Mouse (Mus musculus) kidney, embryonic 16.5 days (tissue): ENCODE measurements at regions not wholly inside any gene's neighbourhood (a gene's known extent, or its start where the extent isn't known, plus 50 kb on each side); places are given as distances from the start of the nearest gene placed in this dataset.

Experiments
- ATAC-seq: fragments of 200-750 bp; cut with Nextera tagmentation; 2 replicates; pipeline ENCODE4 v1.8.0; 2017; ENCODE audit warnings: moderate TSS enrichment; ENCODE audit not compliant: low FRiP score, low TSS enrichment
- H3K27ac ChIP-seq: fragments of 300-500 bp; sonication (generic); 2 replicates; pipeline ENCODE4 v1.5.1; 2014; ENCODE audit warnings: low read length
- H3K27me3 ChIP-seq: fragments of 300-500 bp; sonication (generic); 2 replicates; pipeline ENCODE4 v1.6.1; 2014; ENCODE audit warnings: low read length, control low read depth, mixed read lengths; ENCODE audit not compliant: insufficient read depth
- H3K36me3 ChIP-seq: fragments of 300-500 bp; sonication (generic); 2 replicates; pipeline ENCODE4 v1.6.1; 2014; ENCODE audit warnings: low read length, control low read depth, mixed read lengths; ENCODE audit not compliant: insufficient read depth
- H3K4me1 ChIP-seq: fragments of 300-500 bp; sonication (generic); 2 replicates; pipeline ENCODE4 v1.6.1; 2014; ENCODE audit warnings: low read length, control low read depth, mixed read lengths; ENCODE audit not compliant: insufficient read depth
- H3K4me2 ChIP-seq: fragments of 300-500 bp; sonication (generic); replicated peaks from 2 replicates; pipeline ENCODE4 v1.6.1; 2014; ENCODE audit warnings: low read depth, low read length
- H3K4me3 ChIP-seq: fragments of 300-500 bp; sonication (generic); 2 replicates; pipeline ENCODE4 v1.5.1; 2014; ENCODE audit warnings: mild to moderate bottlenecking, low read length
- H3K9ac ChIP-seq: fragments of 300-500 bp; sonication (generic); replicated peaks from 2 replicates; pipeline ENCODE4 v1.6.1; 2014; ENCODE audit warnings: low read length
- H3K9me3 ChIP-seq: fragments of 300-500 bp; sonication (generic); 2 replicates; pipeline ENCODE4 v1.6.1; 2016; ENCODE audit warnings: low read length, control low read depth
- WGBS: fragments of 180-500 bp; shearing (Covaris S2); extraction: QIAGEN DNeasy Blood & Tissue Kit; methylation state at CpG from one replicate; pipeline ENCODE4 v1.1.7; 2014; 5-methylcytosine and 5-hydroxymethylcytosine counted together

DNA sequence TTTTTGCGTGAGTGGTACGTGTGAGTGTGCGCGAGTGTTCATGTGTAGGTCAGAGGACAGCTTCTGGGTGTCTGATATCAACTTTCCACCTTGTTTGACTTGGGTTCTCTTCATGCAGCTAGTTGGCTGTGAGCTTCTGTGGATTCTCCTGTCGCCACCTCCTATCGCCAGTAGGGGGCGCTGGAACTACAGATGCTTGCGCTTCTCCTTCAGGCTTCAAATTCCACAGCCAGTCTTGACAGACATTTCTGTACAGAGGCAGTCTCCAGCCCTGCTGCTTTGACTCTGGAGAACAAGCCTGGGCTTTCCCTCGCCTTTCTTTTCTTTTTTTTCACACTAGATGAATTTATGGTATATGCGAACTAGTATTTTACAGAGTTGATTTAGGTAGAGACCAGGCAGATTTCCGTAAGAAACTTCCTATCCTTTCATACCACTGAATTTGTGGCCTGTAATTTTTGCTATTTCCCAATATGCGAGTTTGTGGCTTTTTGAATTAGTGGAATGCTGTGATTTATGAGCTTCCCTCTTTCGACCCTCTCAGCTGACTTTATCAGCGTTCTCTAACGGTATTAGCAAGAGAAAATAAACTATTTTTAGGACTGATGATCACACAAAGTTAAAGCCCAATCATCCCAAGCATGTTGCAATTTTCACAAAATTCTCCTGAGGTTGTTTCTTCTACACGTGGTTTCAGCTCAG, 104.5 kb upstream of the Phactr1 start:
- H3K9ac ChIP-seq: no peak overlapping the region
- no peak overlapping the region for H3K4me3 ChIP-seq
- H3K27ac ChIP-seq: 0 out of 2 replicates have a peak overlapping the region, but pooled peaks have one; percentile 34
- H3K27me3 ChIP-seq: no peaks in the 10 kb centered on the region
- H3K36me3 ChIP-seq: no peaks in the 10 kb centered on the region
- H3K4me1 ChIP-seq: no peaks in the 10 kb centered on the region
- WGBS: 19% methylated on average over 16 of the region's 16 CpGs
- peak; percentile 42; the same call in 1 of the 2 replicates for ATAC-seq
- 0 out of 2 replicates have a peak overlapping the region, but pooled peaks have one; percentile 7 for H3K4me2 ChIP-seq
- H3K9me3 ChIP-seq: no peaks in the 10 kb centered on the region

DNA sequence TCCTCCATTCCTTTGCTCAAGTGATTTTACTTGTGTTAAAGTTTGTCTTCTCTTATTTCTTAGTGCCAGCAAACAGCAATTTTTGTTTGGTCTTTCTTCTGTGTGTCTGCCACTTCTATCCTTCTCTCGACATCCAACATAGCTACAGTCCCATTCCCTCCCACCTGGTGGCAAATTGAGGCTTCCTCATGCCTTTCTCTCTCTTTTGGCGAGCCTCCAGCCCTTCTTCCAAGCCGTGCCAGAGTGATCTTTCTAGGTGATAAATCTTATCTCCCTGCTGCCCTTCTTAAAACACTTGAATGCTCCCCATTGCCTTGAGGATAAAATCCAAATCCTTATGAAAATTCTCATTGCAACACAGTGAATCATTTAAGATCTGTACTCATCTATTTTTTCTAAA, 101.0 kb upstream of the Phactr1 start:
- Histone ChIP-seq H3K4me3 (no peak overlapping the region), H3K4me1 (no peaks in the 10 kb centered on the region), H3K4me2 (no peak overlapping the region), H3K36me3 (no peaks in the 10 kb centered on the region), H3K27me3 (no peaks in the 10 kb centered on the region), H3K9ac (no peak overlapping the region), H3K9me3 (no peaks in the 10 kb centered on the region), H3K27ac (no peak overlapping the region)
- WGBS: 29% methylated on average over 3 of the region's 3 CpGs
- ATAC-seq: no peak

DNA sequence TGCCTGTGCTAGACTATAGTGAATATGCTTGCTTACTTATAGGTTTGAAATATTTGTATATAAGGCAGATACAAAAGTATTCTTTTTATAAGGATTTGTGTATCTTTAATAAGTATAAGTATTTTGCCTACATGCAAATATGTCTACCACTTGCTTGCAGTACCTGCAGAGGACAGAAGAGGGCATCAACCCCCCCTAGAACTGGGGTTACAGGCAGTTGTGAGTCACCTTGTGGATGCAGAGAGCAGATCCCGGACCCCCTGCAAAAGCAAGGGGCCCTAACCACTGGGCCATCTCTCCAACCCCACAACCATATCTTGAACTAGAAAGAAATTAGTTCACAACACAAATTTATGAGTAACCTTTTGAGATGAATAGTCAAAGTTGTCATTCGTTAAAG, 91.3 kb upstream of the Phactr1 start:
- no peaks in the 10 kb centered on the region for H3K27me3 ChIP-seq
- 81% methylated on average over 2 of the region's 2 CpGs for WGBS
- no peaks in the 10 kb centered on the region for H3K9me3 ChIP-seq
- H3K4me3 ChIP-seq: no peak overlapping the region
- no peak overlapping the region for H3K27ac ChIP-seq
- ATAC-seq: no peak
- 0 out of 2 replicates have a peak, but pooled peaks cover 4% of the 10 kb centered on the region for H3K4me1 ChIP-seq
- no peak overlapping the region for H3K4me2 ChIP-seq
- H3K36me3 ChIP-seq: no peaks in the 10 kb centered on the region
- H3K9ac ChIP-seq: no peak overlapping the region

DNA sequence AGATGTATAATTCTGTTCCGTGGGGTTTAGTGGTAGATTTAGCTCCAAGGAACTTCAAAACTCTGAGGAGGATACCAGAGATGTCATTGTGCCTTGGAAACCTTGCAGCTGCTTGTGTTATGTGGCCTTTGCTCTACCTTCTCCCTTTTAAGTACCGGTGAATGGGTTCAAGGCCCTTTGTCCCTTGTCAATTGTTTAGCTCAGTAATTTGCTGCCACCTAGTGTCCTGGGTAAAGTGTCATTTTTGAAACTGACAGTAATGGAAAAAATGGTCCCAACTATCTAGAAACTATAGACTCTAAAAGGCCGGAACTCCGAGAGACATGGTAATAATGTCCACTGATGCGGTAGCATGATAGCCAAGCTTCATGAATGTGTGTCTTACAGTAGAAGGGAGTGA, 90.8 kb upstream of the Phactr1 start:
- H3K27me3 ChIP-seq: no peaks in the 10 kb centered on the region
- H3K9me3 ChIP-seq: no peaks in the 10 kb centered on the region
- no peak overlapping the region for H3K4me3 ChIP-seq
- no peaks in the 10 kb centered on the region for H3K36me3 ChIP-seq
- WGBS: 67% methylated on average over 5 of the region's 5 CpGs
- no peak overlapping the region for H3K9ac ChIP-seq
- ATAC-seq: no peak
- no peak overlapping the region for H3K4me2 ChIP-seq
- 0 out of 2 replicates have a peak, but pooled peaks cover 4% of the 10 kb centered on the region for H3K4me1 ChIP-seq
- no peak overlapping the region for H3K27ac ChIP-seq

- WGBS: 86% methylated on average over 6 of the region's 6 CpGs
- no peak overlapping the region for H3K4me3 ChIP-seq
- ATAC-seq: no peak
- H3K9me3 ChIP-seq: no peaks in the 10 kb centered on the region
- H3K4me1 ChIP-seq: 0 out of 2 replicates have a peak, but pooled peaks cover 4% of the 10 kb centered on the region
- no peaks in the 10 kb centered on the region for H3K27me3 ChIP-seq
- H3K4me2 ChIP-seq: no peak overlapping the region
- H3K36me3 ChIP-seq: no peaks in the 10 kb centered on the region
- no peak overlapping the region for H3K9ac ChIP-seq
- H3K27ac ChIP-seq: no peak overlapping the region
These were observed 90.0 kb upstream of the Phactr1 start for GRCm38 (mm10) chr13:42590415-42590814.

GRCm38 (mm10) chr13:42592945-42593344, 87.5 kb upstream of the Phactr1 start:
- no peak for ATAC-seq

GRCm38 (mm10) chr13:42593488-42594170, 86.8 kb upstream of the Phactr1 start:
- no peak overlapping the region for H3K9ac ChIP-seq
- ATAC-seq: no peak
- no peak overlapping the region for H3K27ac ChIP-seq
- H3K9me3 ChIP-seq: no peaks in the 10 kb centered on the region
- H3K27me3 ChIP-seq: no peaks in the 10 kb centered on the region
- no peaks in the 10 kb centered on the region for H3K4me1 ChIP-seq
- H3K36me3 ChIP-seq: no peaks in the 10 kb centered on the region
- H3K4me3 ChIP-seq: no peak overlapping the region
- no peak overlapping the region for H3K4me2 ChIP-seq
- WGBS: 86% methylated on average over 11 of the region's 11 CpGs

More at GRCm38 (mm10) chr13:42592945-42593344, 87.5 kb upstream of the Phactr1 start:
- H3K27ac ChIP-seq: no peak overlapping the region
- no peaks in the 10 kb centered on the region for H3K36me3 ChIP-seq
- H3K27me3 ChIP-seq: no peaks in the 10 kb centered on the region
- 52% methylated on average over 3 of the region's 3 CpGs for WGBS
- no peak overlapping the region for H3K9ac ChIP-seq
- H3K9me3 ChIP-seq: no peaks in the 10 kb centered on the region
- H3K4me1 ChIP-seq: no peaks in the 10 kb centered on the region
- no peak overlapping the region for H3K4me3 ChIP-seq
- no peak overlapping the region for H3K4me2 ChIP-seq

- H3K9me3 ChIP-seq: no peaks in the 10 kb centered on the region
- H3K4me3 ChIP-seq: no peak overlapping the region
- 56% methylated on average over 3 of the region's 3 CpGs for WGBS
- H3K4me2 ChIP-seq: no peak overlapping the region
- no peaks in the 10 kb centered on the region for H3K27me3 ChIP-seq
- no peaks in the 10 kb centered on the region for H3K36me3 ChIP-seq
- no peak overlapping the region for H3K27ac ChIP-seq
- no peak for ATAC-seq
- no peak overlapping the region for H3K9ac ChIP-seq
- no peaks in the 10 kb centered on the region for H3K4me1 ChIP-seq
These were observed 85.2 kb upstream of the Phactr1 start for GRCm38 (mm10) chr13:42595180-42595579.

- no peaks in the 10 kb centered on the region for H3K36me3 ChIP-seq
- no peak overlapping the region for H3K4me3 ChIP-seq
- H3K27ac ChIP-seq: no peak overlapping the region
- H3K27me3 ChIP-seq: no peaks in the 10 kb centered on the region
- no peak overlapping the region for H3K9ac ChIP-seq
- no peak overlapping the region for H3K4me2 ChIP-seq
- H3K4me1 ChIP-seq: no peaks in the 10 kb centered on the region
- WGBS: 48% methylated on average over 3 of the region's 3 CpGs
- ATAC-seq: no peak
- no peaks in the 10 kb centered on the region for H3K9me3 ChIP-seq
These were observed 82.6 kb upstream of the Phactr1 start for GRCm38 (mm10) chr13:42597781-42598180.

DNA sequence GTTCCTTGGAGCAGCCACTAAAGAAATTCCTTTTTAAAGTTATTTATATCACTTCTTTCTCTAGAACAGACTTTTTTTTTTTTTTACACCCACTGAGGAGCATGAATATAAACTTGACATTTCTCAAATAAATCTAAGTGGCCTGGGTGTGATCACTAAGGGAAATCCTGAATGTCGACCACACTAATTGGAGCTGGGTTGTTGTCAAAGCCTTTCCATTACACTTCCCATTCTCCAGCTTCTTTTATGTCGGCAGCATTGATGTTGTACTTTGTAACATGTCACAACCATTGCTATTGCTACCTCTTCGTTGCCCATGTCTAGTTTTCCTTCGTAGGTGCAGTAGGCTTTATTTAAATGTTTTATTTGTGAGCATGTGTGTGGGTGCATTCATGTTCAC, 77.1 kb upstream of the Phactr1 start:
- Histone ChIP-seq H3K27ac (no peak overlapping the region), H3K9me3 (no peaks in the 10 kb centered on the region), H3K4me2 (no peak overlapping the region), H3K36me3 (no peaks in the 10 kb centered on the region), H3K4me3 (no peak overlapping the region), H3K27me3 (0 out of 2 replicates have a peak, but pooled peaks cover 2% of the 10 kb centered on the region), H3K9ac (no peak overlapping the region), H3K4me1 (peaks cover 3% of the 10 kb centered on the region; the same call in 1 of the 2 replicates)
- 80% methylated on average over 4 of the region's 4 CpGs for WGBS
- no peak for ATAC-seq
